Mouse (Mus musculus): ENCODE results near the gene Myh2. TPM values are rescaled to one million over a fixed set of nuclear protein-coding genes. Genes with fewer than 3 reads are reported as not detected.

The Myh2 gene
- total and polyA plus RNA-seq, 2 experiments = 3.0 TPM; not detected in 1

DNA sequence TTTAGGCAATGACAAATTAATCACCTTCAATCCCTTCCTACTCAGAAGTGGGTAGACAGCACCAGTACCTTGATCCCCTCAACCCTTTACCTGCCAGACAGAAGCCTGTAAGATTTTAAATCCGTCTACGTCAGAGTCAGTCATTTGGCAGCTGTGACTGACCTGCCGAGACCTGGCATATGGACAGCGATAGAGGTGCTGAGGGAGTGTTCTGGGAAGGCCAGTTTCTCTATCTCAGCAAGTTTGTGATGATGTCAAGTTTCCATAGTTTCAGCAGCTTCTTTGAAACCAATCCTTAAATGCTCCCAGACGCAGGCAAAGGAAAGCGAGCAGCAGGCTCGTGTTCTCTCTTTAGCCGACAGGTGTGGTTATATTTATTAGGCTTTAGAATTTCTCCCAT, 31.3 kb upstream of the Myh2 start:
- 93% methylated on average over 8 of the region's 8 CpGs for WGBS
- Histone ChIP-seq H3K79me2 (ENCODE audit: control insufficient read depth, insufficient read depth, low read length) (no peaks in the 10 kb centered on the region), H3K4me1 (ENCODE audit: control insufficient read depth, insufficient read depth, low read length) (no peaks in the 10 kb centered on the region)

DNA sequence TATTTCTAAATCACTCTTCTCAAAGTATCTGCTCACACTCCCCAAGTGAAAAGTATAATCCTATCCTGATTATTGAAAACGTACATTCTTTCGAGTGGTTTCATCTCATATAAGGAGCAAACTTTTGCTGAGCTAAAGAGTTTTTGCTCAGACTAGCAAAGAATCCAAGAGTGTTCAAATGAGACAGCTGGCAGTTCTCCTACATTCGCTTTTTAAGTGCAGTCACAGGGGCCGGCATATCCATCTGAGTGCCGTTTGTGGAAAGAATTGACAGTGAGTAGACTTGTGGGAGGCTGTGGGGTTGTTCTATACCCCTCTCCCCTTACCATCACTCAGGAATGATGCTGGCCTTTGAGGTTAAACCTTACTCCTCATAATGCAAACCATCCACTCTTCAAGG, 30.7 kb upstream of the Myh2 start:
- Histone ChIP-seq H3K4me3 (ENCODE audit: insufficient read depth, low read depth, low read length) (no peak overlapping the region), H3K9ac (ENCODE audit: low read depth, low read length) (no peak overlapping the region), H3K27me3 (ENCODE audit: control insufficient read depth, insufficient read depth, low read length) (no peaks in the 10 kb centered on the region), H3K4me1 (ENCODE audit: control insufficient read depth, insufficient read depth, low read length) (no peaks in the 10 kb centered on the region), H3K27ac (replicated peaks; ENCODE audit: insufficient read depth, low read depth, low read length) (no peak overlapping the region), H3K79me2 (ENCODE audit: control insufficient read depth, insufficient read depth, low read length) (no peaks in the 10 kb centered on the region), H3K36me3 (ENCODE audit: control insufficient read depth, insufficient read depth, low read length) (no peaks in the 10 kb centered on the region)
- WGBS = 85% methylated on average over 5 of the region's 5 CpGs
- TF ChIP-seq CTCF (IDR thresholded peaks at IDR 0.05; ENCODE audit: low read depth, low read length) (no peak), POLR2A (IDR thresholded peaks at IDR 0.05; ENCODE audit: extremely low read depth, insufficient read depth, low read length) (no peak)
- DNase-seq (ENCODE audit: extremely low read depth, low read depth, low spot score) = no peak

More for the DNA sequence above, 31.3 kb upstream of the Myh2 start:
- no peak for DNase-seq (ENCODE audit: extremely low read depth, low read depth, low spot score)
- Histone ChIP-seq H3K36me3 (ENCODE audit: control insufficient read depth, insufficient read depth, low read length) (no peaks in the 10 kb centered on the region), H3K9ac (ENCODE audit: low read depth, low read length) (no peak overlapping the region), H3K27ac (replicated peaks; ENCODE audit: insufficient read depth, low read depth, low read length) (no peak overlapping the region), H3K27me3 (ENCODE audit: control insufficient read depth, insufficient read depth, low read length) (no peaks in the 10 kb centered on the region), H3K4me3 (ENCODE audit: insufficient read depth, low read depth, low read length) (no peak overlapping the region)
- TF ChIP-seq POLR2A (IDR thresholded peaks at IDR 0.05; ENCODE audit: extremely low read depth, insufficient read depth, low read length) (no peak), CTCF (IDR thresholded peaks at IDR 0.05; ENCODE audit: low read depth, low read length) (no peak)

DNA sequence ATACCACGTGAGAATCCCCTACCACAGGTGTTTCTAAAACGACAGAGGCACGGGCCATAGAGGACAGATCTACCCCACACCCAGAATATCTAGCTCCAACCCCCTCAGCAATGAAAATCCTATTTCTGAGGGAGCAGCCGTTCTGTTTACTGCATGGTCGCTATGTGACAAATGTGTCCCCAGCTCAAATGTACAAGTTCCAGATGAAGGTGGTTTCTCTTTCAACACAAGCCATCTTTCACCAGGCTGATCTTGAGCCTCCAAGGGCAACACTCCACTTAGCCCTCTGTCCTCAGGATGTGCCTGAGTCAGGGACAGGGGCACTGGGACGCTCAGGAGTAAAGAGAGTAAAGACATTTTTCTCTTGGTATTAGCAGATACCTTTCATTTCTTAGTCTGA, 29.8 kb upstream of the Myh2 start:
- H3K79me2 ChIP-seq (ENCODE audit: control insufficient read depth, insufficient read depth, low read length) = no peaks in the 10 kb centered on the region
- no peak overlapping the region for H3K9ac ChIP-seq (ENCODE audit: low read depth, low read length)
- WGBS = 73% methylated on average over 6 of the region's 6 CpGs
- no peaks in the 10 kb centered on the region for H3K36me3 ChIP-seq (ENCODE audit: control insufficient read depth, insufficient read depth, low read length)
- no peak overlapping the region for H3K4me3 ChIP-seq (ENCODE audit: insufficient read depth, low read depth, low read length)
- no peaks in the 10 kb centered on the region for H3K4me1 ChIP-seq (ENCODE audit: control insufficient read depth, insufficient read depth, low read length)
- DNase-seq (ENCODE audit: extremely low read depth, low read depth, low spot score) = no peak
- no peak for TF ChIP-seq CTCF (IDR thresholded peaks at IDR 0.05; ENCODE audit: low read depth, low read length)
- no peak for TF ChIP-seq POLR2A (IDR thresholded peaks at IDR 0.05; ENCODE audit: extremely low read depth, insufficient read depth, low read length)
- H3K27ac ChIP-seq (replicated peaks; ENCODE audit: insufficient read depth, low read depth, low read length) = no peak overlapping the region
- H3K27me3 ChIP-seq (ENCODE audit: control insufficient read depth, insufficient read depth, low read length) = no peaks in the 10 kb centered on the region

DNA sequence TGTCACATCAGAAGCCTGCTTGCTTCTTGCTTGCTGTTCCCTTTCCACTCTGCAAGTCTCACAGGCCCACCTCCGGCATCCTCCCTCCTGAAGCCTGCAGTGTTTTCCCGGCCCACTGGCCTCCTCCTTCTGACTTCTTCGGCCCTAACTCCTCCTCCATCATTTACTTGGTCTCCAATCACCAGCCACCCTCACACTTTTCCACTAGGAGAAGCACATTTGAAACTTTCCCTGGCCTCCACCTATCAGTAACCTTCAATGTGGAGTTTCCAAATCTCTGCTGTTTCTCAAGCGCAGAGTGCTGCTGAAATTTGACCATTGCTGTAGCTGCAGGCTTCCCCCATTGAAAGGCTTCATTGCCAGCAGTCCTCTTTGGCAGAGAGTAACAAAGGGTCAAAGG, 28.8 kb upstream of the Myh2 start:
- WGBS = 55% methylated on average over 4 of the region's 4 CpGs
- TF ChIP-seq POLR2A (IDR thresholded peaks at IDR 0.05; ENCODE audit: extremely low read depth, insufficient read depth, low read length) = no peak
- Histone ChIP-seq H3K9ac (ENCODE audit: low read depth, low read length) (no peak overlapping the region), H3K79me2 (ENCODE audit: control insufficient read depth, insufficient read depth, low read length) (no peaks in the 10 kb centered on the region), H3K27me3 (ENCODE audit: control insufficient read depth, insufficient read depth, low read length) (no peaks in the 10 kb centered on the region), H3K36me3 (ENCODE audit: control insufficient read depth, insufficient read depth, low read length) (no peaks in the 10 kb centered on the region), H3K27ac (replicated peaks; ENCODE audit: insufficient read depth, low read depth, low read length) (no peak overlapping the region), H3K4me3 (ENCODE audit: insufficient read depth, low read depth, low read length) (no peak overlapping the region), H3K4me1 (ENCODE audit: control insufficient read depth, insufficient read depth, low read length) (no peaks in the 10 kb centered on the region)
- peak; percentile 71 for DNase-seq (ENCODE audit: extremely low read depth, low read depth, low spot score)

DNA sequence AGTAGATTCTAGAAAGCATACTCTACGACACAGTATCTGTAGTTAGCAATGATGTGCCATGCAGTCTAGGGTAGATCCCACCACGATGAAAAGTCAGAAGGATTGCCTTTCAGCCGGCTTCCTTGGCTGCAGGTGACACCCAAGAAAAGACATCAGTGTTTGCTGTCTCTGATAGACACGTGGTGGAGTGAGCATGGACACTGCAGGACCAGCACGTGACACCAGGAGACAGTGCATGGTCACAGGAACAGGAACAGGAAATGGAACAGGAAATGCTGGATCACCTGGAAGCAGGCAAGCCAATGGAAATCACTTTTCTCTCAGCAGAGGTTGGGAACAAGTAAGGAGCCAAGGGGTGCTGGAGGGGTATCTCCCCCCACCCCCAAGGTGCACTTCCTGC, 27.8 kb upstream of the Myh2 start:
- no peak for DNase-seq (ENCODE audit: extremely low read depth, low read depth, low spot score)
- WGBS = 85% methylated on average over 5 of the region's 5 CpGs
- no peaks in the 10 kb centered on the region for H3K79me2 ChIP-seq (ENCODE audit: control insufficient read depth, insufficient read depth, low read length)
- TF ChIP-seq CTCF (IDR thresholded peaks at IDR 0.05; ENCODE audit: low read depth, low read length) = no peak
- no peak for TF ChIP-seq POLR2A (IDR thresholded peaks at IDR 0.05; ENCODE audit: extremely low read depth, insufficient read depth, low read length)
- H3K27me3 ChIP-seq (ENCODE audit: control insufficient read depth, insufficient read depth, low read length) = no peaks in the 10 kb centered on the region
- H3K27ac ChIP-seq (replicated peaks; ENCODE audit: insufficient read depth, low read depth, low read length) = no peak overlapping the region
- no peak overlapping the region for H3K9ac ChIP-seq (ENCODE audit: low read depth, low read length)
- H3K36me3 ChIP-seq (ENCODE audit: control insufficient read depth, insufficient read depth, low read length) = no peaks in the 10 kb centered on the region
- no peak overlapping the region for H3K4me3 ChIP-seq (ENCODE audit: insufficient read depth, low read depth, low read length)
- no peaks in the 10 kb centered on the region for H3K4me1 ChIP-seq (ENCODE audit: control insufficient read depth, insufficient read depth, low read length)

DNA sequence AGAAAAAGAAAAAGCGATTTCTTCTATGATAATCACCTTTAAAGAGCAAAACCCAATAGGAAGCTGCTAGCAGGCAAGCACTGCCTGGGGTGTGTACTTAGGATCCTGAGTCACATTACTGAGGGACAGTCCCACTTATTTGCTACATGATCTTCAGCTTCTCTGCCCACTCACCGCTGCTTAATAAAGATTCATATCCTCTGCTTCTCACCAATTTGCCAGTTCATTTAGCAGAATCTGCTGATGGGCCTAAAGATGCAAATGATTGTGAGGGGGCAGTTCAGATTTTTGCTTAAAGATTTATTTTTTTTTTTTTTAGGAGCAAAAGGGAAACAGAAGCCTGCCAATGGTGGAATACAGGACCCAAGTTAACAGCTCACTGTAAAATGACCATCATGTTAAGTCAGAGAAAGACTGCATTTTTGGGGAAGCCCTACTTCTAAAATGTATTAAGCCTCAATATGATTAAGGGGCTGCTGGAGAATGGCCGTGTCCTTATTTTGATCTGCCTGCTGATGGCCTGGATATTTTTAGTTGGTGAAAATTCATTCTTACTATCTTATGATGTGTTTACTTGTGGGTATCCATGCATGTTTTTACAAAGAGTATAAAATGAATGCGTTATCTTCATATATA, 26.8 kb upstream of the Myh2 start:
- H3K27ac ChIP-seq (replicated peaks; ENCODE audit: insufficient read depth, low read depth, low read length) = no peak overlapping the region
- no peaks in the 10 kb centered on the region for H3K27me3 ChIP-seq (ENCODE audit: control insufficient read depth, insufficient read depth, low read length)
- H3K79me2 ChIP-seq (ENCODE audit: control insufficient read depth, insufficient read depth, low read length) = no peaks in the 10 kb centered on the region
- H3K4me1 ChIP-seq (ENCODE audit: control insufficient read depth, insufficient read depth, low read length) = no peaks in the 10 kb centered on the region
- no peak overlapping the region for H3K9ac ChIP-seq (ENCODE audit: low read depth, low read length)
- DNase-seq (ENCODE audit: extremely low read depth, low read depth, low spot score) = no peak
- no peak overlapping the region for H3K4me3 ChIP-seq (ENCODE audit: insufficient read depth, low read depth, low read length)
- WGBS = 95% methylated on average over 4 of the region's 4 CpGs
- TF ChIP-seq POLR2A (IDR thresholded peaks at IDR 0.05; ENCODE audit: extremely low read depth, insufficient read depth, low read length) (no peak), CTCF (IDR thresholded peaks at IDR 0.05; ENCODE audit: low read depth, low read length) (no peak)
- no peaks in the 10 kb centered on the region for H3K36me3 ChIP-seq (ENCODE audit: control insufficient read depth, insufficient read depth, low read length)
